Mouse (Mus musculus) kidney, adult 2 months (tissue): ENCODE measurements around the gene Egfem1.

Experiments used
- CTCF ChIP-seq: fragments of 200-500 bp; conservative IDR thresholded peaks from 2 replicates; pipeline ENCODE4 v1.5.1; 2011; ENCODE audit warnings: low read depth, mild to moderate bottlenecking, control low read depth, low read length, moderate library complexity, mixed read lengths; ENCODE audit not compliant: insufficient read depth, insufficient read length
- POLR2A ChIP-seq: fragments of 200-500 bp; IDR thresholded peaks from one replicate; pipeline ENCODE4 v1.6.1; 2011; ENCODE audit warnings: low read depth, low read length, control low read depth

GRCm38 (mm10) chr3:29582749-29583148 lies 500.9 kb downstream of the Egfem1 start:
- no peak for TF ChIP-seq POLR2A
- TF ChIP-seq CTCF: no peak
